Mouse (Mus musculus): Measurements from ENCODE around the gene Rab17.

Gene Rab17

DNA sequence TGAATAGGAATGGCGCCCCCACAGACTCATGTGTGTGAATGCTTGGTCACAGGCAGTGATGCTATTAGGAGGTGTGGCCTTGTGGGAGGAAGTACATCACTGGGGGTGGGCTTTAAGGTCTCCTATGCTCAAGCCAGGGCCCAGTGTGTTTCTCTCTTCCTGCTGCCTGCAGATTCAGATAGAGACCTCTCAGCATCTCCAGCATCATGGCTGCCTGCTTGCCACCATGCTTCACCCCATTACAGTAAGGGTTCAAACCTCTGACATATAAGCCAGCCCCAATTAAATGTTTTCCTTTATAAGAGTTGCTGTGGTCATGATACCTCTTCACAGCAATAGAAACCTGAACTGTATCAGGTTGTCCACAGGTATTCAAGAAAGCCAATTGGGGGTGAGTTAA is 26.5 kb upstream of the Rab17 start:
- in situ Hi-C loops (cut with MboI) = no loop called here

DNA sequence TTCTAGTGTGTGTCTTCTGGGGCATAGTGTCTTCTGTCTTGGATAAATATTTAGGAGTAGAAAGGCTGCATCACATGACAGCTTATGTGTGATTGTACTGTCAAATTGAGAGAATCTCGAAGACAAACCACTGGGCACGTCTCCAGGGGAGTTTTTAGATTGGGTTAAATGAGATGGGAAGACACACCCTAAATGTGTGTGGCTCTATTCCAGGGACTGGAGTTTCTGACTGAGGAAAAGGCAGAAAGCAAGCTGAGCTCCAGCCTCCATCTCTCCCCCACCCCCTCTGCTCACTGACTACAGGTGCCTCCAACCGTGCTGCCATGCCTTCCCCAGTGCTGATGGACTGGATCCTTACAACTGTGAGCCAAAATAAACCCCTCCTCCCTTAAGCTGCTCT is 11.9 kb upstream of the Rab17 start:
- in situ Hi-C loops (cut with MboI) = no loop called here

- in situ Hi-C loops (cut with MboI) = no loop called here
Measured at GRCm38 (mm10) chr1:90980638-90981330, 11.3 kb upstream of the Rab17 start.

- in situ Hi-C loops (cut with MboI) = no loop called here
Measured at GRCm38 (mm10) chr1:90975960-90976359, 6.5 kb upstream of the Rab17 start.

DNA sequence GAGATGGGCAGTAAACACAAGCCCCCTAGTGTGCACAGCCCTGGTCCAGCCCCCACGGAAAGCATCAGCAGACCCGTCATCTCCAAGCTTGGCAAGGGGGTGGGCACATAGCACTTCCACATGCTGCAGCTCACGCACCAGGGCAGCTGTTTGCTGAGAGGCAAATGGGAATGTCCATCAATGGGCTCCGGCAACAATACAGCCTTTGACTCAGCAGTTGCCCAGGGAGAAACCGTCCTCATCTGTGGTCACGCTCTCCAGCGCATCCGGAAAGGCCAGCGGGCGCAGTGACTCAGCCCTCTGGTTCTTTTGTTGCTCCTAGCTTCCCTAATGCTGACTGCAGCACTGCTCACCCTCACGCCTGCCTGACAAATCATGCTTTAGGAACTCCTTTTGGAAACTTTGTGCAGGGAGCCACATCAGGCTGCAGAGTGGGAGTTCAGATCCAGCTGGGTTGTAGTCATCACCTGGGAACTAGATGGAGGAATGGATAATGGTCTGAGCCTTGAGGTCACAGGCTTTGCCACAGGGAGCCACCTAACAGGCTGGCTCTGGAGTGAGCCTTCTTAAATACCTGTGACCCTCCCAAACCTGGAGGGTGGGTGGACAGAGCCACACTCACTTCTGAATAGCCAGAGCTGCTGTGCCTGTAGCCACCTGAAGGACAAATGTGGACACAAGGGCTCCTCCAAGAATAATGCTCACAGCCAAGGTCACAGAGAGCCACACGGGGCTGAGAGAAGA is 5.6 kb upstream of the Rab17 start:
- in situ Hi-C loops (cut with MboI) = no loop called here

- in situ Hi-C loops (cut with MboI) = no loop called here
Measured at GRCm38 (mm10) chr1:90973574-90973911, 4.1 kb upstream of the Rab17 start.

DNA sequence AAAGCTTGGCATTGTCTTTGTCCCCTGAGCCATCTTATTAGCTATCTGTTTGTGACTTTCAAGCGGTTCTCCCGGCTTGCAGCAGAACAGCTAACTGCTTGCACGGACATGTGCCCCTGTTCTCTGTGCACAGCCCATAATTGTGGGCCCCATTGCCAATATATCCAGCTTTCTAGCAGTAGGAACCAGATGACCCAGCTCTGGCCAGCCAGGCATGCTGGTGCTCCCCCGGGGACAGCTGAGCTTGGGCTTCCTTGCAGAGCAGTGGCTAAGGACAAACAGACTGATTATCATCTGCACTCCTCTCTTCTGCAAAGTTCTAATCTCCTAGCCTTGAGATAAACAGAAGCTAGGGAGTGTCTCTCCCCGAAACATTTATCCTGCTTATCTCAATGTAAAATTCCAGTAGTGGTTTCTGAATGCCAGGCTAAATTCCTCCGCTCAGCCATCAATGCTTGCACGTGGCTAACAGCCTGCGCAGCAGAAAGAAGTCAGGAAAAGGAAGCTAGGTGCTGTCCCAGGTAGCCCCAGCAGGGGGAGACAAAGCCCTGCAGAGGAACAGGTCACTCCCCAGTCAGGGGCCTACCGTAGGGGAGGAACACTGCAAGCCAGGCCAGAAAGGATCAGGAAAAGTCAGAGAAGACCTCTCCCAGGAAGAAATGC is 3.6 kb upstream of the Rab17 start:
- in situ Hi-C loops (cut with MboI) = no loop called here

DNA sequence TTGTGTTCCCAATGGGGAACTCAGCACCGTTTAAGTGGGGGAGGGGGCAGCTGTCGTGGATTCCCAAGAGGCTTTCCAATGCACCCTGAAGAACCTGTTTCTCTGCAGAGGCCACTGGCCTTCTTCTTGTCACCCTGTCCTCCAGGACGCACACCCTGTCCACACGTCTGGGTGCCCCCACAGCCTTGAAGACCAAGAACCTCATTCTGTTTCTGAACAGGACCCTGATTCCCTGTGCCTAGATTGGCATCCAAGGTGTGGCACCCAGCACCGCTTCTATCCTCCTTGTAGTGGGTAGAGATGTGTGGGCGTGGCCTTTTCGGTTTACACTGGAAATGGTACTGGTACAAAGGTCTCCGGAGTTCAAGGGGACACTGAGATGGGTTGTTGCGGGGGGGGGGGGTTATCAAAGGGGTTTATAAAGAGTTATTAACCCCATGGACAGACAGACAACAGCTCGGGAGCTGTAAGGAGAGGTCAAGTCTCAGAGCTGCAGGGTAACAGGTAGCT is 475 bp upstream of the Rab17 start:
- in situ Hi-C loops (cut with MboI) = no loop called here

DNA sequence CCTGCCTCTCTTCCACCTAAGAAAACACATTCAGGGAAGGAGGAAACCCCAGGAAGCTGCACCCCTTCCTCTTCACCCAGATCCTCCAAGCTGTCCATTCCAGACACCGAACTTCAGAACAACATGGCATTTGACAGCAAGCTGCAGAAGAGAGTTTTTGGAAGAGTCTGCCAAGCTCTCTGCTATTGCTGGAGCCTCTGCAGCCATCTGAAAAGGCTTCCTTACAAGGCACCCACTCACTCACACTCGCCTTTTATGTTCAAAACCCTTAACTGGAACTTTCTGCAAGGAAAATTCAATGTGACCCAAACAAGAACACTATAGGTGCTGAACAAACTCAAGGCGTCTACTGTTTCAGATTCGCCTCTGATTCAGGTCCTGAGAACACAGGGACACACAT is 812 bp downstream of the Rab17 start:
- in situ Hi-C loops (cut with MboI) = no loop called here

- in situ Hi-C loops (cut with MboI) = no loop called here
Measured at GRCm38 (mm10) chr1:90967583-90967982, 1.9 kb downstream of the Rab17 start.

DNA sequence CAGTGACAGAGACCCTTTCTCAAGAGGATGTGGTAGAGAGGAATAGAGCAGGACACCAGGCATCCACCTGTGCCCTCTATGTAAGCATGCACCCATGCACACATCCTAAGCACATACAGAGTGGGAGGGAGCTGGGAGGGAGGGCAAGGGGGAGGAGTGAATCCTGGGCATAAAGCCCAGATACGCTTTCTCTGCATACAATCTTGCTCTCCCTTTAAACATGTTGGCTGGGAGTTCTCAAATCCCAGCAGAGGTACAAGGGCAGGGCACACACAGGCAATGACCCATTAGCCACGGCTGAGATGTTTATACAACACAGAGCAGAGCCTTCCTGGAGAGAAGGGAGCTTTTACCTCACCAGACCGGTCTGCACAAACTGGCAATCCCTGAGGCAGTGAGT is 6.5 kb downstream of the Rab17 start:
- in situ Hi-C loops (cut with MboI) = no loop called here

DNA sequence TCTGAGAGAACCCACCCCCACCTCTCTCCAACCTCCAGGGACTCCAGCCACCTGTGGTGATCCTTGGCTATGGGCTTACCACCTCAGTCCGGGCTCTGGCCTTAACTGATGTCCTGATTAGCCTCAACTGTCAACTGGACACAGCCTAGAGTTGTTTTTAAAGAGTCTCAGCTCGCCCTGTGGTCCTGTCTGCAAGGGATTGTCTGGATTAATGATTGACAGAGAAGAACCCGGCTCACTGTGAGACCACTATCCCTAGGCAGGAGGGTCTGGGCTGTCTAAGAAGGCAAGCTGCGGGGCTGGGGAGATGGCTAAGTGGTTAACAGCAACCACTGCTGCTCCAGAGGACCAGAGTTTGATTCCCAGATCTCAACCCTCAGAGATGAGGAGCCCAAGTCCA is 6.9 kb downstream of the Rab17 start:
- in situ Hi-C loops (cut with MboI) = no loop called here

DNA sequence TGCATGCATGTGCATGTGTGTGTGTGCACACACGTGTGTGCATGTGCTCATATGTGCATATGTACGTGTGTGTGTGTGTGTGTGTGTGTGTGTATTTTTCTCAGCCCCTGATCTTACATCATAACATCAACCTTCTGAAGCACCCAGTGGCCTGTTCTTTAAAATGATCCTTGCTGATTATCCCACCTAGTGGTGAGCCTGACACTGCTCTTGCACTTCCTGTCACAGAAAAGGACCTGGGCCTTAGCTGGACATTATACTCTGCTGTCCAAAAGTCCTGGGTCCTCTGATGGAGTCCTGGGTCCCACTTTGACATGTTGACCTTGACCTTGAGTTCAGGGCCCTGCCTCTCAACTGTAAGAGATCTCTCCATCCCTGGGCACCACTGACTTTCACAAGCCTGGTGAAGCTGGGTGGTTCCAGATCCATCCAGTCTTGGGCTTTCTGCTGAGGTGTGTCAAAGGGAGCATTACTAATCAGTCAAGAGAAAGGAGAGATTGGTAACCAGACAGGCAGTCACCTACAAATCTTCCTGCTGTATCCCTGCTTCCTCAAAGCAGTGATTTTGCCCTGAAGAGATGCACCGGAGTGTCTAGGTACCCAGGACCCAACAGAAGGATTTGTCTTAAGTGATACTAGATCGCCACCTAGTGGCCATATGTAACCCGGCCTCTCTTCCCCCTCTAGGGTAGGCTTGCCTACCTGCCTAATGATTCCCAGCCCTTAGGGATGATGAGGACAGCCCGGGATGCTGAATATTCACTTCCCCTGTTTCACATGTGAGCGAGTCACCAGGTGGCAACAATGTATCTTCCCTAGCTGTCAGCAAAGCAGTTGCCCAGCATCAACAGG is 13.0 kb downstream of the Rab17 start:
- in situ Hi-C loops (cut with MboI) = no loop called here

- in situ Hi-C loops (cut with MboI) = no loop called here
Measured at GRCm38 (mm10) chr1:90953688-90954087, 15.8 kb downstream of the Rab17 start.

DNA sequence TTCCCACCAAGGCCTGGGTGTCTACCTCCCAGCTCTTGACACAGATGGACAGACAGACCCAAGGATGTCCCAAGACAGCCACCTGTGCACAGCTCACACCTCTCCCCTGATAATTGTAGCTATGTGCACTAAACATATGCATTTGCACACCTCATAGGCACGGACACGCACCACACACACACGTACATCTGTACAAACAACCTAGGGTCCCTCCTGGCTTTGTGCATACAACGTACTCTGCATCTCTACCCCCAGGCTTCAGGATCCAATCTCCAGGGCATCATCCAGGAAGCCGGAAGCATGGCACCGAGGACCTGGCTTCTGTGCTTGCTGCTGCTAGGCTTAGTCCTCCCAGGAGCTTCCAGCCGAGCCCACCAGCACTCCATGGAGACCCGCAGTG is 16.7 kb downstream of the Rab17 start, which contains the start of gene Prlh:
Gene Prlh (plus strand): TSS at position 301 of the 400 bp plus-strand sequence.
- in situ Hi-C loops (cut with MboI) = no loop called here

DNA sequence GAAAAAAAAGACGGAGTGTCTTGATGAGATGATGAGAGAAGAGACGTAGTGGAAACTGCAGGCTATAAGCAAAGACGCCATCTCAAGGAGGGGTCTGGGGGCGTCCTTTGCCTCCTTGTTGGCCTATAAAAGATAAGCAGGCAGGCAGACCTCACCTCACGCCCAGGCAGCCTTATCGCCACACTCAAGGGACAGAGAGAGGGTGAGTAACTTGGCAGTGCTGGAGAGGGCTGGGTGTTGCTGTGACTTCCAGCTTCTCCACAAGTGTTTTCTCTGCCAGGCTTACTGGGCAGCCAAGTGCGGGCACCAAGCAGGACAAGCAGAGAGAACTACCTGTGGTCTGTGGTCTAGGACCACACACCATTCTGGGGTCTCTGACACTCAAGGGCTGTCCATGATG is 17.8 kb downstream of the Rab17 start:
- in situ Hi-C loops (cut with MboI) = no loop called here

DNA sequence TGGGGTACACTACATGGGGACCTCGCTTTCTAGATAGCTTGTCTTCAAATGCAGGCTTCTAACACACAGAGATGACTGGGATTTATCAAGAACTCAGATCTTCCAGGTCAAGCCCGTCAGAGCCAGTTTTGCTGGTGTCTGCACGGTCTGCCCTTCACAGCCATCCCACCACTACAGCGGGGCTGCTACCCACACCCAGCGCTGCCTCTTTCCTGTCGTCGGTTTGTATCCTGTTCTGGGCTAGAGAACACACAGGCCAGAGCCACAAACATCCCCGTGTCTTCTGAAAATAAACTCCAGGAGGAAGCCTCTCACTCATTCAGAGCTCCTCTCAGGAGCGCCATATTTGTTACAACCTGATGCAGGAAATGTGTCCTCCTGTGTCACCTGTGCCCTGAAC is 20.2 kb downstream of the Rab17 start:
- in situ Hi-C loops (cut with MboI) = no loop called here

- in situ Hi-C loops (cut with MboI) = no loop called here
Measured at GRCm38 (mm10) chr1:90947252-90947651, 22.2 kb downstream of the Rab17 start.

- in situ Hi-C loops (cut with MboI) = no loop called here
Measured at GRCm38 (mm10) chr1:90945171-90945570, 24.3 kb downstream of the Rab17 start.

GRCm38 (mm10) chr1:90939980-90940379 is 29.5 kb downstream of the Rab17 start:
- in situ Hi-C loops (cut with MboI) = no loop called here

DNA sequence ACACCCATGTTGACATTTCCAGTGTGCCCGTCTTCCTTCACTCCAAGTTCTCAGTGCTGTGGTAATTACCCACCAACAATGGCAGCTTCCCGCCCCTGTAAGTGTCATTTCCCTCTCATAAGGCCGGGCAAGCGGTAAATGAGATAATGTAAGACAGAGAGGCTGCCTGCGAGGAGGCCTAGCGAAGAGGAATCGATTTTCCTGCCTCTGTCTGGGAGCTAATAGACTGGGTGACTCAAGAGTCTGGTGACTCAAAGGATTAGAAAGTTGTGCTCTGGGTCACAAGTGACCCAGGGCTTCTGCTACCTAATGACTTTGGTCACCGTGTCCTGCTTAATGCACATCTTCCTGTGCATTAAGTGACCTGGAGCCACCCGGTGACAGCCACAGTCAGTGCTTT is 32.5 kb downstream of the Rab17 start:
- in situ Hi-C loops (cut with MboI) = no loop called here

DNA sequence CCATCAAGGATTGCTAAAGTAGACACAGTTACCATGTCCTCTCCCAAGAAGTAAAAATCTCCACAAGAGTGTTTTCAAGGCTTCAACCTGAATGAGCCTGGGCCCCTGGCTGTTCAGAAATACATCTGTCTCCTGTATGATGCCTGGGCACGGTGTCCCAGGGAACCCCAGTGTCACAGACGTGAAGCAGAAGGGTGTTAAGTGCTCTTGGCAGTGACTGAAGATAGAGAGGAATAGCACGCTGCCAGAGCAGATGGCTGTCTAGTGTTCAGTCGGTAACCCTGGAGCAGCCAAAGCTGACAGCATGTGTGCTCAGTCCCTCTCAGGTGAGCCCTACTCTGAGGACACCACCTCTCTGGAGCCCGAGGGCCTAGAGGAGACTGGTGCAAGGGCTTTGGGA is 36.5 kb downstream of the Rab17 start:
- in situ Hi-C loops (cut with MboI) = no loop called here
